Mouse (Mus musculus) lung, adult 2 months (tissue): ENCODE results near the gene Unkl. TPM values are rescaled to one million over a fixed set of nuclear protein-coding genes. Genes with fewer than 3 reads are reported as not detected.

ENCODE experiments used
- DNase-seq: peaks from one replicate; pipeline ENCODE4 v3.0.0; 2022
- H3K4me1 ChIP-seq: fragments of 200-500 bp; 2 replicates; pipeline ENCODE4 v1.6.1; 2011; ENCODE audit warnings: low read length; ENCODE audit not compliant: control insufficient read depth, insufficient read depth
- H3K4me3 ChIP-seq: fragments of 200-500 bp; replicated peaks from 2 replicates; pipeline ENCODE3; 2011; ENCODE audit warnings: low read depth, mild to moderate bottlenecking, control low read depth, low read length; ENCODE audit errors: extremely low read depth
- CTCF ChIP-seq: fragments of 200-500 bp; IDR thresholded peaks from 2 replicates; pipeline ENCODE4 v1.5.1; 2011; ENCODE audit warnings: mild to moderate bottlenecking, low read length, control low read depth; ENCODE audit not compliant: insufficient read depth
- POLR2A ChIP-seq: fragments of 200-500 bp; IDR thresholded peaks from 2 replicates; pipeline ENCODE4 v1.6.1; 2011; ENCODE audit warnings: low read depth, mild to moderate bottlenecking, control low read depth, low read length, borderline replicate concordance; ENCODE audit errors: extremely low read depth
- WGBS: fragments of 180-500 bp; shearing (Covaris S2); methylation state at CpG from one replicate; pipeline ENCODE4 v1.1.7; 2018; 5-methylcytosine and 5-hydroxymethylcytosine counted together
- polyA plus RNA-seq: library from polyadenylated mRNA; depleted of rRNA; stranded (reverse); fragments of >200 nt; gene quantifications from 2 replicates; pipeline ENCODE4 v1.2.3, GENCODE M21; 2012; rRNA removed

The Unkl gene
- polyA plus RNA-seq, 1 experiment, result 32.0 TPM

- H3K4me1 ChIP-seq, result peaks cover 24% of the 10 kb centered on the region
- peak; percentile 96 for DNase-seq
- TF ChIP-seq POLR2A (peak; percentile 47; the same call in 1 of the 2 replicates), CTCF (no peak)
- under 1% methylated on average over 92 of the region's 92 CpGs for WGBS
- H3K4me3 ChIP-seq, result peak overlapping the region; percentile 92
Observed at GRCm38 (mm10) chr17:25272951-25273705, 84.9 kb downstream of the Unkl start.

GRCm38 (mm10) chr17:25273706-25274501 lies 85.7 kb downstream of the Unkl start:
- peak; percentile 54 for TF ChIP-seq CTCF
- peak; percentile 64; the same call in 1 of the 2 replicates for TF ChIP-seq POLR2A
- peak overlapping the region; percentile 92 for H3K4me3 ChIP-seq
- 1% methylated on average over 42 of the region's 45 CpGs for WGBS
- peak; percentile 98 for DNase-seq
- H3K4me1 ChIP-seq, result peaks cover 24% of the 10 kb centered on the region

- no peak for TF ChIP-seq CTCF
- no peak for TF ChIP-seq POLR2A
- DNase-seq, result no peak
- WGBS, result 82% methylated on average over 9 of the region's 9 CpGs
- Histone ChIP-seq H3K4me3 (peak within 1 kb of the TSS; percentile 92), H3K4me1 (peaks cover 24% of the 10 kb centered on the region)
Observed at GRCm38 (mm10) chr17:25274571-25275346, 86.6 kb downstream of the Unkl start, which contains the start of gene Ube2i. Gene Ube2i (minus strand): TSS chr17:25274622.

GRCm38 (mm10) chr17:25275833-25276232 lies 87.6 kb downstream of the Unkl start:
- Histone ChIP-seq H3K4me3 (no peak overlapping the region), H3K4me1 (peaks cover 19% of the 10 kb centered on the region)
- WGBS, result 96% methylated on average over 3 of the region's 3 CpGs
- no peak for DNase-seq
- TF ChIP-seq CTCF (no peak), POLR2A (no peak)

GRCm38 (mm10) chr17:25282133-25282532 lies 93.9 kb downstream of the Unkl start:
- Histone ChIP-seq H3K4me1 (peaks cover 2% of the 10 kb centered on the region; the same call in 1 of the 2 replicates), H3K4me3 (no peak overlapping the region)
- peak; percentile 55 for DNase-seq
- TF ChIP-seq POLR2A (no peak), CTCF (no peak)
- 21% methylated on average over 11 of the region's 11 CpGs for WGBS

Other genes starting within 250 kb of the Unkl start
- 6.1 and 10.2 TPM in 2 replicates for gene Jpt2, start 227.7 kb upstream of the Unkl start, polyA plus RNA-seq
- gene Cramp1l, start 172.6 kb upstream of the Unkl start, polyA plus RNA-seq, result 16.4 and 18.0 TPM in 2 replicates
- 9.1 and 11.1 TPM in 2 replicates for gene Ift140, start 172.3 kb upstream of the Unkl start, polyA plus RNA-seq
- 340 and 393 TPM in 2 replicates for gene Tmem204, start 104.8 kb upstream of the Unkl start, polyA plus RNA-seq
- gene Telo2, start 72.4 kb upstream of the Unkl start, polyA plus RNA-seq, result 17.9 and 19.2 TPM in 2 replicates
- gene Ptx4, start 67.6 kb upstream of the Unkl start, polyA plus RNA-seq, result not detected in 2 replicates
- 35.3 and 44.6 TPM in 2 replicates for gene Clcn7, start 55.0 kb upstream of the Unkl start, polyA plus RNA-seq
- gene Ccdc154, start 25.9 kb upstream of the Unkl start, polyA plus RNA-seq, result not detected in 2 replicates
- gene Gm38655, start 12.9 kb upstream of the Unkl start, polyA plus RNA-seq, result 6.2 and 6.9 TPM in 2 replicates
- 9.4 and 10.2 TPM in 2 replicates for gene BC003965, start 3.8 kb upstream of the Unkl start, polyA plus RNA-seq
- gene Gnptg, start 51.7 kb downstream of the Unkl start, polyA plus RNA-seq, result 46.3 and 55.6 TPM in 2 replicates
- gene Tsr3, start 51.8 kb downstream of the Unkl start, polyA plus RNA-seq, result 16.9 TPM in 2 replicates
- gene Baiap3, start 68.0 kb downstream of the Unkl start, polyA plus RNA-seq, result 23.8 and 28.3 TPM in 2 replicates
- 138 and 178 TPM in 2 replicates for gene Ube2i, start 86.2 kb downstream of the Unkl start, polyA plus RNA-seq
- 0.27 and 0.46 TPM in 2 replicates for gene Prss34, start 110.0 kb downstream of the Unkl start, polyA plus RNA-seq
- gene Prss28, start 120.2 kb downstream of the Unkl start, polyA plus RNA-seq, result not detected in 2 replicates
- not detected in 2 replicates for gene Prss29, start 130.3 kb downstream of the Unkl start, polyA plus RNA-seq
- 0.27 and 0.32 TPM in 2 replicates for gene Tpsab1, start 157.2 kb downstream of the Unkl start, polyA plus RNA-seq
- gene Tpsb2, start 177.9 kb downstream of the Unkl start, polyA plus RNA-seq, result 6.4 and 6.5 TPM in 2 replicates
- gene Tpsg1, start 180.9 kb downstream of the Unkl start, polyA plus RNA-seq, result 0.17 and 0.65 TPM in 2 replicates
- 1.9 and 3.2 TPM in 2 replicates for gene Cacna1h, start 245.4 kb downstream of the Unkl start, polyA plus RNA-seq